Mouse (Mus musculus) stomach, postnatal 0 days (tissue): ENCODE measurements at regions not wholly inside any gene's neighbourhood (a gene's known extent, or its start where the extent isn't known, plus 50 kb on each side); places are given as distances from the start of the nearest gene placed in this dataset.
"Not testable (repeated sequence)": the region's sequence is repeated elsewhere in the genome, so short reads cannot be mapped to it uniquely, and the experiment has no call there.

Source experiments
- CTCF ChIP-seq: IDR thresholded peaks from 2 replicates; pipeline ENCODE4 v1.5.1; 2016; ENCODE audit warnings: antibody characterized with exemption, low read depth, mild to moderate bottlenecking, moderate library complexity
- EP300 ChIP-seq: optimal IDR thresholded peaks from 2 replicates; pipeline ENCODE3; 2016; ENCODE audit warnings: antibody characterized with exemption

GRCm38 (mm10) chr14:53073126-53073525, 577.6 kb upstream of the Olfr1507 start:
- not testable (repeated sequence) for TF ChIP-seq EP300, CTCF
